Mouse (Mus musculus) cortical plate, adult 2 months (tissue): ENCODE measurements at regions not wholly inside any gene's neighbourhood (a gene's known extent, or its start where the extent isn't known, plus 50 kb on each side); places are given as distances from the start of the nearest gene placed in this dataset.

ENCODE experiments used
- CTCF ChIP-seq: fragments of 200-500 bp; IDR thresholded peaks from 2 replicates; pipeline ENCODE4 v1.5.1; 2011; ENCODE audit warnings: mild to moderate bottlenecking, control low read depth, low read length; ENCODE audit not compliant: insufficient read depth; ENCODE audit errors: extremely low read depth
- POLR2A ChIP-seq: fragments of 200-500 bp; IDR thresholded peaks from 2 replicates; pipeline ENCODE4 v1.6.1; 2011; ENCODE audit warnings: mild to moderate bottlenecking, low read length, control low read depth; ENCODE audit not compliant: insufficient read depth; ENCODE audit errors: extremely low read depth

GRCm38 (mm10) chr10:9362306-9362865, 312.6 kb downstream of the Samd5 start:
- no peak for TF ChIP-seq POLR2A
- no peak for TF ChIP-seq CTCF
